Mouse (Mus musculus) erythroblast, embryonic 14.5 days (primary cell): Measurements from ENCODE around the gene Coq5. TPM values are rescaled to one million over a fixed set of nuclear protein-coding genes. Genes with fewer than 3 reads are reported as not detected.

ENCODE experiments used
- H3K27me3 ChIP-seq: 2 replicates; pipeline ENCODE4 v1.6.1; 2012; ENCODE audit warnings: inconsistent platforms; ENCODE audit not compliant: control insufficient read depth
- H3K36me3 ChIP-seq: 2 replicates; pipeline ENCODE4 v1.6.1; 2012; ENCODE audit warnings: mild to moderate bottlenecking, inconsistent platforms; ENCODE audit not compliant: control insufficient read depth
- H3K4me1 ChIP-seq: 2 replicates; pipeline ENCODE4 v1.6.1; 2012; ENCODE audit warnings: inconsistent platforms; ENCODE audit not compliant: control insufficient read depth
- H3K4me3 ChIP-seq: replicated peaks from 2 replicates; pipeline ENCODE3; 2012; ENCODE audit warnings: moderate library complexity, mild to moderate bottlenecking, inconsistent platforms
- H3K9me3 ChIP-seq: 2 replicates; pipeline ENCODE4 v1.6.1; 2012; ENCODE audit warnings: low read length, inconsistent platforms, mixed read lengths; ENCODE audit not compliant: control insufficient read depth
- GATA1 ChIP-seq: IDR thresholded peaks from 2 replicates; pipeline ENCODE4 v1.6.1; 2012; ENCODE audit warnings: low read length, inconsistent platforms, mixed read lengths
- TAL1 ChIP-seq: IDR thresholded peaks from 3 replicates; pipeline ENCODE4 v1.6.1; 2012; ENCODE audit warnings: low read length, inconsistent platforms, mixed read lengths
- polyA plus RNA-seq: library from polyadenylated mRNA; stranded (reverse); fragments of >175 nt; gene quantifications from 2 replicates; pipeline ENCODE4 v1.2.3, GENCODE M21; 2012

The Coq5 gene
- 1.6 and 1.9 TPM in 2 replicates for polyA plus RNA-seq

DNA sequence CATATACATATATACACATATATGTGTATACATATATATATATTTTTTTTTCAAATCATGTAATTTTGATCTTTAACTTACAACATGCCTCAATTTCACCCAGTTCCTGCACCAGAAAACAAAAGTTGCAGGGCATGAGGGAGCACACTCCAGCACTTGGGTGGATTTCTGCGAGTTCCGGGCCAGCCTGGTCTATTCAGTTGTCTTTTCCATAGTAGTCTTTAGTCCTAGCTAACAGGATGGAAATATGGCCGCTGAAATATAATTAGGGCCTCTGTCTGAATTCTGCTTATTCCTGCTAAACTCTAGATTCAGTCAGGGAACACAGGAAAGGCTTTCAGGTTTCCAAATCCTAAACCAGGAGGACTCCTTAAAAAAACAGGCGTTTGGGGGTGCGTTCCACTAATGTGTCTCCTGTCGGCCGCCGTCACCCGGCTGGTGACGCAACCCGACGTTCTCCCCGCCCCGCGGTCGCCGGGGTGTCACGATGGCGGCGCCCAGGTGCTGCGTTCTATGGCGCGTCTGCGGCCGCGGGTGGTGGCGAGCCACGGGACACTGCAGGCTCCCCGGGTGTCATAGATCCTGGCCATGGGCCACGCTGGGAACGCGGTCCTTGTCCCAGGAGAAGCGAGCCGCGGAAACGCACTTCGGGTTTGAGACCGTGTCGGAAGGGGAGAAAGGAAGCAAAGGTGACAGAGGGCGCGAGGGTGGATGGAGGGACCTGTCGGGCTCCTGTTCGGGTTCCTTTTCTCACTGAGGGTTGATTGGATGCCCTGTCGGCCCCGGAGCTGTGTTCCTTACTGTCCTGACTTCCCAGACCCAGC, at the start of gene Coq5:
Coq5 (plus strand) TSS at position 441 of the 824 bp plus-strand sequence.
- Histone ChIP-seq H3K4me3 (peak within 1 kb of the TSS; percentile 87), H3K4me1 (peaks cover 60% of the 10 kb centered on the region), H3K9me3 (peaks cover 4% of the 10 kb centered on the region), H3K36me3 (peaks cover 24% of the 10 kb centered on the region), H3K27me3 (no peaks in the 10 kb centered on the region)
- TF ChIP-seq TAL1 (no peak), GATA1 (no peak)

DNA sequence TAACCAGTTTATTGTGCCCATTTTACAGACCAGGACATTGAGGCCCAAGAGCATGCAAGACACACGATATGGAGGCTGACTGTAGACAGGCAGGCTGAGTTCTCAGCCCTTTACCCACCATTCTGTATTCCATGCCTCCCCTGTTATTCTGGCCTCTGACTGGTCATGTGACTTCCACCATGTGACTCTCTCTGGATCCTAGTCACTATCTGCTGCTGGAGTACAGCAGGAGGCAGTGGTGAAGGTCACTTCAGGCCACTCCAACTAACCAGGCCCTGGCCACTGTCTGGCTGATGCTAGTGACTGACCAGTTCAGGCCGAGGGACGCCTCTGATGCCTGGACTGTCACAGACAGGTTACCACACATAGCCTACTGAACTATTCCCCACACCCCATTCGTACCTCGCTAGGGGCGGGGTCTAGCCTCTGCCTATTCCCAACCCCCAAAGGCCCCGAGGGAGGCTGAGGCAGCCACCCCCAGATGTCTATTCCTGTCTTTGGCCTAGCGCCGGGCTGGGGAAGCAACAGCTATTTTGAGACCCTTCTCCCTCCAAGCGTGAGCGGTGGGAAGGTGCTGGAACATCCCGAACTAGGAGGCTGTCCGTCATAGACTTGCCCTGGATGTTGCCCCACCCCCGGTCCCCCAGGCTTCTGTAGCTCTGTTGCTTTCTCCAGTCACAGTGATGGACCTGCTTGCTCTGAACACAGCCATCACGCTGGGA, 48.5 kb upstream of the Coq5 start:
- H3K9me3 ChIP-seq: no peaks in the 10 kb centered on the region; the same call in 1 of the 2 replicates
- H3K36me3 ChIP-seq: no peaks in the 10 kb centered on the region
- peaks cover 62% of the 10 kb centered on the region for H3K27me3 ChIP-seq
- H3K4me3 ChIP-seq: no peak overlapping the region
- peaks cover 15% of the 10 kb centered on the region for H3K4me1 ChIP-seq
- TF ChIP-seq TAL1: no peak
- no peak for TF ChIP-seq GATA1

DNA sequence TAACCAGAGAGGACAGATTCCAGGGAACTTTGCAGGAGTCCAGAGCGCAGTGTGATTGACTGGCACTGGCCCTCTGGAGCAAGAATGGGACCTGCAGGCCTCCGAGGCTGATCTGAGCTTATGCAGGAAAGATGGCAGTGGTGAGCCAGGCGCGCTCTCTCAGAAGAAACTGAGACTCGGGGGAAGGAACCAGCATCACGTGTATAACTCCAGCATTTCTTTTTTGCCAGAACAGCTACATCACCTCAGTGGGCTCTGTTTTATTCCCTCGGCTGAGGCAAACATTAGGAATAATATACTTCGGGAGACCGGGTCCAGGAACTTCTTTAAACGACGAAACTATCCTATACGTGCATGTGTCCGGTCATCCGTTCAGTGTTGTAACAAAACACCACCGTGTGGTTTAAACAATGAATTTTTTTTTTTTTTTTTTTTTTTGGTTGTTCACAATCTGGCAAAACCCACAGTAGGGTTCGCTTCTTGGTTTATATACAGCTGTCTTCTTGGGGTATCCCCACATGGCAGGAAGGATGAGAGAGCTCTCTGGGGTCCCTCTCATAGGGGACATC, 47.8 kb upstream of the Coq5 start:
- Histone ChIP-seq H3K4me1 (peaks cover 18% of the 10 kb centered on the region), H3K27me3 (peaks cover 63% of the 10 kb centered on the region), H3K36me3 (no peaks in the 10 kb centered on the region), H3K9me3 (no peaks in the 10 kb centered on the region; the same call in 1 of the 2 replicates), H3K4me3 (no peak overlapping the region)
- TF ChIP-seq TAL1 (no peak), GATA1 (no peak)

DNA sequence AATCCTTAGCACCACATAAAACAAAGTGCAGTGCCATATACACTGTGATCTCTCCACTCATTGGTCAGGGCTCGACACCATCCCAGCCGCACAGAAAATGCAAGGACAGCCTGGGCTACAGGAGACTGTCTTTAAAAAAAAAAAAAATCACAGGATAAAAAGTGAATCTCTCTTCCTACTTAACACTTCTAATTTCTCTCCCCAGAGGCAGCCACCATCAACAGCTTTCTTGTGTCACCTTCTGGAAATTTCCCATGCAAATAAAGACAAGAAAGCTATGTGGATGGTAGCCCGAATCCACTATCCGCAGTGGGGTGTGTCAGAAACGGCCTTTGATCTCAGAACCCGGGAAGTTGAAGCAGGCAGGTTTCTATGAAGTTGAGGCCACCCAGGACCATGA, 47.0 kb upstream of the Coq5 start:
- Histone ChIP-seq H3K36me3 (no peaks in the 10 kb centered on the region), H3K4me3 (no peak overlapping the region), H3K9me3 (no peaks in the 10 kb centered on the region; the same call in 1 of the 2 replicates), H3K27me3 (peaks cover 62% of the 10 kb centered on the region), H3K4me1 (peaks cover 22% of the 10 kb centered on the region)
- TF ChIP-seq TAL1: no peak
- no peak for TF ChIP-seq GATA1

DNA sequence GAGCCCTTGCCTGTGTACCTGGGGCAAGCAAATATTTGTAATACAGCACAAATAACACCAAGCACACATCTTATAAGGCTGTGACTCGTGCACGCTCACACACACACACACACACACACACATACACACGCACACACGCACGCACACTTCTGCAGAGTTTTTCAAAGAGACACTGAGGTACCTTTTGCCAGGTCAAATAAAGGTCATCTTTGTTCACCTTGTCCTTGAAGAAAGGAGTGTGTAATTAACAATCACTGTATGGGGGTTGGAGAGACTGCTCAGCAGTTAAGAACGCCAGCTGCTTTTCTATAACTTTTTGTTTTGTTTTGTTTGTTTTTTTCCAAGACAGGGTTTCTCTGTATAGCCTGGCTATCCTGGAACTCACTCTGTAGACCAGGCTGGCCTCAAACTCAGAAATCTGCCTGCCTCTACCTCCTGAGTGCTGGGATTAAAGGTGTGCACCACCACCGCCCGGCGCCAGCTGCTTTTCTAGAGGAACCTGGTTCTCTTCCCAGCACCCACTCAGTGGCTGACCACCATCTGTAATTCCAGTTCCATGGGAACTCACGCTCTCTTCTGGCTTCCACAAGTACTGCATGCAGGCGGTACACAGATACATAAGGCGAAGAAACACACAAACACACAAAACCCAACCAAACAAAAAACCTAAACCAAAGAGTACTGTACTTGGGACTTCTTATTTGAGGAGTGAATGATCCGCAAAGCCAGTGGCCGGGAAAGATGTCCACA, 46.3 kb upstream of the Coq5 start:
- H3K4me3 ChIP-seq: no peak overlapping the region

DNA sequence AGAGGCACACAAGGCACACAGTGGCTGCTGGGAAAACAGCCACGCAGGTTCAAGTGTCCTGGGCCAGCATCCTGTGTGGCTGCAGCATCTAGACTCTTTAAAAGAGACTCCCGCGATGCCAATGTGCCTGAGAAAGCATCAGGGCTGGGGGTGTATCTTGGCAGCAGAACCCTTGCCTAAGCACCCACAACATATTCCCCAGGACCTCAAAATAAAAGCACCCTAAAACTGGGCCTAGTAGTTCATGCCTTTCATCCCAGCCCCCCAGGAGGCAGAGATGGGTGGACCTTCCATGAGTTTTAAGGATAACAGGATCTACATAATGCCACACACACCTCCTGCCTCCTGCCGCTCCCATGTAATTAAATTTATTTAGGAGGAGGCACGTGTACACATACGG, 44.9 kb upstream of the Coq5 start:
- Histone ChIP-seq H3K27me3 (peaks cover 54% of the 10 kb centered on the region), H3K36me3 (peaks cover 11% of the 10 kb centered on the region), H3K4me3 (no peak overlapping the region), H3K9me3 (no peaks in the 10 kb centered on the region; the same call in 1 of the 2 replicates), H3K4me1 (peaks cover 39% of the 10 kb centered on the region)
- TF ChIP-seq GATA1 (no peak), TAL1 (no peak)

More for the DNA sequence above, 46.3 kb upstream of the Coq5 start:
- peaks cover 2% of the 10 kb centered on the region; the same call in 1 of the 2 replicates for H3K36me3 ChIP-seq
- H3K4me1 ChIP-seq: peaks cover 28% of the 10 kb centered on the region
- H3K27me3 ChIP-seq: peaks cover 55% of the 10 kb centered on the region
- no peaks in the 10 kb centered on the region; the same call in 1 of the 2 replicates for H3K9me3 ChIP-seq
- no peak for TF ChIP-seq TAL1
- no peak for TF ChIP-seq GATA1

DNA sequence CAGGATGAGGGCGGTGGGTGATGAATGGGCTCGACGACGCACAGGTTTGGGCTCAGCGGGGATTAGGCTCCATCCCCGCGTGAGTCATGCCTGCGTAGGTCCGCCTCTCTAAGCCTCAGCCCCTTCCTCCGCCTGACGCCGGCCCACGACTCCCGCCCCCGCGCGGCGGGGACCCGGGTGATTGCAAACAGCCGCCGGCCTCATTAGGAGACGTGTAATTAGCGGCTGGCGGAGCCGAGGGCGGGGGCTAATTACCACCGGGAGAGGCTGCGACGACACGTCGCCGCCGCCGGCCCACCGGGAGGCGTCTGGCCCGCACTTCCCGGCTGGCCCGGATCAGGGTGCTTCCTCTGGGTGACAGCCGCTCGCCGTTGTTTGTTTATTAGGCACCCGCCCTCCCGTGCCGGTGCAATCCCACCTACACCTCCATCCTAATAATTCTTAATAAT, 44.1 kb upstream of the Coq5 start:
- Histone ChIP-seq H3K27me3 (peaks cover 54% of the 10 kb centered on the region), H3K4me1 (peaks cover 46% of the 10 kb centered on the region), H3K36me3 (peaks cover 19% of the 10 kb centered on the region), H3K4me3 (peak overlapping the region; percentile 63), H3K9me3 (no peaks in the 10 kb centered on the region; the same call in 1 of the 2 replicates)
- TF ChIP-seq TAL1 (no peak), GATA1 (no peak)

DNA sequence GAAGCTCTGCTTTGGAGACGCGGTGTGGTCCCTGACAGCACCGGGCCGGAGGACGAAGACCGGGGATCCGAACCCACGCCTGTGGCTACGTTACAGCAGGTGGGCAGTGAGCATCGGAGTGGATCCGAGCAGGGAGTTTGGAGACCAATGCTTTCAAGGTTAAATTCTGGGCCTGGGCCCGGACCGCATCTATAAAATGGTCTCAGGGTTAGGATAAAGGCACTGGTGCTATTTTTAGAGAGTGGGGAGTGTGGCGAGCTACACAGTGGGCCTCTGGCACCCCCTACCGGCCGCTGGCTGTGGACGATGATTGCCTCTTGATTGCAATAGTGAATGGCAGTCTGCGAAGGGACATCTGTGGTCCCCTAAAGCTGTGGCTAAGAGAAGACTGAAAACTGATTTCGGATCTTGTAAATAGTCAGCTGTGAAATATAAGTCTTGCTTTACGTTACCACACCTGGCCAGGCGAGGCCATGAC, 43.6 kb upstream of the Coq5 start, which contains the start of gene Pop5:
Pop5 (plus strand) TSS at position 51 of the 478 bp plus-strand sequence.
- Histone ChIP-seq H3K27me3 (peaks cover 52% of the 10 kb centered on the region), H3K4me1 (peaks cover 46% of the 10 kb centered on the region), H3K4me3 (peak within 1 kb of the TSS; percentile 63), H3K9me3 (no peaks in the 10 kb centered on the region; the same call in 1 of the 2 replicates), H3K36me3 (peaks cover 24% of the 10 kb centered on the region)
- 0 out of 2 replicates have a peak, but pooled peaks have one; percentile 9 for TF ChIP-seq GATA1
- TF ChIP-seq TAL1: no peak
